Mouse (Mus musculus): ENCODE data around the gene Acvr1c.

Acvr1c gene

DNA sequence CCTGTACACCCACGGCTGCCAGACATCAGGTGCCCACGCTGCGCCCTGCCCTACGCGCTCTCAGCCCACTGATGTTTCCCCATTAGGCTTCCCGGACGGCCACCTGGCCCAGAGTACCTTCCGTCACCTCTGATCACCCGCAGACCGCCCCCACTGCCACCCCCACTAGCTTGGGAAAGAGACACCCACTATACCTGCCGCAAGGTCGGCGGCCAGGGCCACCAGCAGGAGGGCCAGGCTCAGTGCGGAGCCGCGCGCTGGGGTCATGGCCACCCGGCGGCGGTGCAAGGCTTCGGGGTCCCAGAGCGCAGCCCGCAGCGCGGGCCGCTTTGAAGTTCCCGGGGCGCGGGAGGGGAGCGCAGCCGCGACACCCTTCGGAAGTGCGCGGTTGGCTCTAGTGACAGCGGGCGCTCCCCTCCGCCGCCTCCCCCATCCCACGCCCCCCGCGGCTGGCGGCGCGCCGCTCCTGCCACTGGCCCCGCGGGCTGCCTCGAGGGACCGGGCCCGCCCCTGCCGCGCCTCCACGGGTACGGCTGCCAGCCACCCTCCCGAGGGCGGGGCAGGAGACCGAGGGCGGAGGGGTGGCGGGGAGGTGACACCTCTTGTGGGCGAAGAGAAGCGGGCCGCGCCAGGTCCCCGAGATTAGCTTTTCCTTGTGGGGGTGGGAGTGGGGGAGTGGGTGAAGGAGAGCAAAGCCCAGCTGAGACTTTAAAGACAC is at the start of gene Acvr1c:
TSS of gene Acvr1c (minus strand) at position 482 of the 718 bp plus-strand sequence.
- peak; percentile 57 for DNase-seq

DNA sequence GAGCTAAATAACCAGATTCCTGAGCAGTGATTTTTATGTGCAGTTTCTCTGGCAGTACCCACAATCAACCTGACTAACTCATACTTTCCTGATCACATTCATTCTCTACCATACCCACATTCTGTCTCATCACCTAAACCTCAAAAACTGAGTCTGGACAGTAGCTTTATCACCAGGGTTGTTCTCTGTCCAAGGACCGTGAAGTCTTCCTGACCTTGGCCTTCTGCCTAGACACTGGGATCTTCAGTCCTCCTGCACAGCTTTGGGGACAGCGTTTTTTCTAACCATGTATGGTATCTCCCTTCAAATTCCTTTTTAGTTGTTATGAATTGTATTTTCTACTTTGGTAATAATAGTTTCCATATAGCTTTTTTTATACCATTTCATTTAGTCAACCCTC is 45.8 kb upstream of the Acvr1c start:
- no peak for DNase-seq

DNA sequence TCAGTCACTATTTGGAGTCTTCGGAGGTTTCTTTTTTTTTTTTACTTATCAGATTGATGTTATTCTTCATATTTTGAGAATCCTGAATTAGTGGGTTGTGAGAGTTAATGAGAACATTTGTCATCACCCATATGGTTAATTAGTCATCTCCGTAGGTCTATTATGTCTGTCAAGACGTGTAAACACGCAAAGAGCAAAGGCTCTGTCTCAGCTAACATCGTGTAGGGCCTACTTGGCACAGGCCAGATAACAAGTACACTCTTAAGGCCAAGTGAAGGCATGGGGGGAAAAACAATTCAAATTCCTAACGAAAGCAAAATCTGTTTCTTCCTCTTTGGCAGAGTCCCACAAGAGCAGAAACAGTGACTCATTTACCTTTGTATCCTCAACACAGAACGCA is 30.9 kb upstream of the Acvr1c start:
- no peak for DNase-seq

DNA sequence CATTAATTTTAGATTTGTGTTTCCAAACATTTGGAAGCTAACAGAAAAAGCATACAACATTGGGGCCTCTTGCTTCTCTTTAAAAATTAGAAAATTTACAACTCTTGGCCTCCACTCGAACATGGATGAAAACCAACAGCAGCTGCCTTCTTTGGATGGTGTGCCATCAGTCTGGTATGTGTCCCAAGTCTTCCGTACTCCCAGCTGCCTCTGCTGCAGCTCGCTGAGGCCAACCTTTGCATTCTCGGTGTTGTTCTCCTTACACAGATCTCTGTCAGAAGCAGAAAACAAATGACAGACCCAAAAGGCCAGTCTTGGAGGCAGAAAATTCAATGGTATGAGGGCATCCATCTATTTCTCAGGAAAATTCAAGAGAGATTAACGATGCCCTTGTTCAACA is 22.3 kb upstream of the Acvr1c start:
- DNase-seq, result no peak

DNA sequence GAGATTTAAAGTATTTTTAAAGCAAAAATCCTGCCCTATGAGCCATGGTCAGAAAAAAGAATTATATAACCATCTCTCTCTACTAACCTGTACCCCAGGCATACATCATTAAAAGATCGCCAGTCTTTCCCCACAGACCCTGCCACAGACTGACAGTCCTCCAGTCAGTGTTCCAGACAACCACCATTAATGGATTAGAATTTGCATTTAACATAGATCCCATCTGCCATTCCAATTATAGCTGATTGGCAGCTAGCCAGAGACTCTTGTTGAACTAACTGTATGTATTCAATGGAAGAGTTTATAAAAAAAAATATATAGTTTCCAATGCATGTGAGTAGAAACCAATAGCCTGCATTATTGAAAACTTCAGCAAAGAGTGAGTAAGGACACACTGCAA is 21.8 kb upstream of the Acvr1c start:
- no peak for DNase-seq

DNA sequence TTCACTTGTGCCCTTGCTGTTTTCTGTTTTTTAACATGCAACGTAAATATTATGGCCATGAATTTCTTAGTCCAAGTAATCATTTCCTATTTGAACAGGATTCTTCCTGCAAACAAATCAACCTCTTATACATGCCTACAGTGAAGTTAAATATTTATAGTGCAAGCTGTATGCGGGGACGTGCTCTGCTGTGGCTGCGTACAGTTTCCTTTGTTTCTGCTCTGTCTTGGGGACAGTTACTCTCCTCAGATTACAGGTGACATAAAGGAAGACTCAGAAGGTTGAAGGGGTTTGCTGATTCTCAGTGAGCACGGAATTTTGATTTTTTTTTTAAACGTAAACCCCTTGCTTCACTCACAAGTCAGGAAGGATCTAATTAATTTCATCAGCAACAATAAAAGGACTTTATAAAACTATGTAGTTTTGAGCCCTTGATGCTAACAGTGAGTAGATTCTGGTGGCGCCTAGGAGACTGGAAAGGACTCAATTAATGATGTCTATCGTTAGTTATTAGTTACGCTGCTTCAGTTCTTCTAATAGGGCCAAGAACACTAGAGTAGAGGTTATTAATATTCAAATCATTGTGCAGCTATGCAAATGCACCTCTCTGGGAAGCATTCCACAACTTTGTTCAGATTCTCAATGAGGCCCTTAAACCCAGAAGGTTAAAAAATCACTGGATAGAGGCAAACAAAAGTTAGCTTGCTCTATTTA is 19.9 kb upstream of the Acvr1c start:
- DNase-seq, result no peak

DNA sequence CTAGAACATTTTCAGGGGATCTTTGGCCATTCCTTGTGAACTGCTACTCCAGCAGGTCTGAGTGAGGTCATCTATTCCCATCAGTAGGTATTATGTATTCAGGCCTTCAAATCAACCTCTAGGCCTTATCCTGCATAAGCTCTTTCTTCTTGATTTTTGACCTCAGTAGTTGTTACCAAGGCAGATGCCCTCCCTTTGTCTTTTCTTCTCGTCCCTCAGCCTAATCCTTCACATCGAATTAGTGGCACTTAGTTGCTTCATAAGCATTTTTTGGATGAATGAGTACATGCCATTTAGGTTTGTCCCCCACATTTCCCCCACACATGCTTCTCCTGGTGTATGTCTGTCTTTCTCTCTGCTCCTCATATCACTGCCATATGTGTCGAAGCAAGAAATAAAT is 8.5 kb upstream of the Acvr1c start:
- DNase-seq, result no peak

DNA sequence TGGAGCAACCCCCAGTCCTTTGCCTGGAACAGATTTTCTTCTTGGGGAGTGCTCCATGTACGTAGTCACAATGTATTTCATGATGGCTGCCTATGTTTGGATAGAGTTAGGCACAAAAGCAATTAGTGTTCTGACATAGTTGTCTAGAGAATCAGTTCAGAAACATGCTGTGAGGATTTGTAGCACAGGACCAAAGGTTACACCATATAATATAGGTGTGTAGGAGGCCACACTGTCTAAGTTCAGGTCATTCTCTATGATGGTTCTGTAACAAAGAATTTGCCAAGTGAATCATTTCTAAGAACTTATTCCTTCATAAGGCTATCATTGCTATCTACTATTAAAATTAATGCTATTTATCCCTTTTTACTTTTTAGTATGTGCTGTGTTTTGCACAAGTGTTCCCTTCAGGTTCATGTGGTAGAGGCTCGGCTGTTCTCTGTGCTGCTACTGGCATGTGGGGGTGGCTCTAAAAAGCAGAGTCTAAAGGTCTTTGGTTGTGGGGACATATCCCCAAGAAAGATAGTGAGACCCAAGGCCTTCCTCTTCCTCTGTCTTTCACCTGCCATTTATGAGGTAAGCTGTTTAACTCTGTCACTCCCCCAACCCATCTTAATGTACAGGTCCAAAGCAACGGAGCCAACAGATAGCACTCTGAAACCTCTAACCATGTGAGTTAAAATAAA is 3.8 kb upstream of the Acvr1c start:
- no peak for DNase-seq

DNA sequence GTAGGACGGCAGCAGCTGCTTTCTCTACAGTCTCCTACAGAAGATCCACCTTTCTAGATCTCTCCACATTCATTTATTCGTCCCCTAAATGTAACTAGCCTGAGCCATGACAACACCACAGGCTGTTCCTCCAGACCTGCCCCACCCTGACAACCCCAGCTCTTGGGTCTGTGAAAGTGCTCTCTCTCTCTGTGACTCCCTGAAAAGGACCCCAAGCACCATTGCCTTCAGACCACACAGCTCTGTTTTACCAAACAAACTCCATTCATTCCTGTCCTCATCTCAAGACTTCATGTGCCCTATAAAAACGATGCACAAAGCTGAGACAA is 401 bp upstream of the Acvr1c start:
- DNase-seq, result no peak

DNA sequence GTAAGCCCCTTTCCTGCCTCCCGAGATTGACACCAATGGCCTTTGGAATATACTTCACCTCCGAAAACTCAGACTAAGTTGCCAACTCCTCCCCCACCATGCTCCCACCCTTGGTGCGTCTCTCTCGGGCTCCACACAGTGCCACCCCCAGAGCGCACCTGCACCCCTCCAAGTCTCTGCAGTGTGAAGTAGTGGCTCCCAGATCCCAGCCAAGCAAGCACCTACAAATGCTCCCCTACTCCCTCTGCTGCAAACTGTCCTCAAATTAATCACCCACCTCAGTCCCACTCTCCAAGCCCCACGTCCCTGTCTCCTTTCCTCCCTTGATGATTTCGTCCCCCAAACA is 654 bp downstream of the Acvr1c start:
- peak; percentile 14 for DNase-seq

DNA sequence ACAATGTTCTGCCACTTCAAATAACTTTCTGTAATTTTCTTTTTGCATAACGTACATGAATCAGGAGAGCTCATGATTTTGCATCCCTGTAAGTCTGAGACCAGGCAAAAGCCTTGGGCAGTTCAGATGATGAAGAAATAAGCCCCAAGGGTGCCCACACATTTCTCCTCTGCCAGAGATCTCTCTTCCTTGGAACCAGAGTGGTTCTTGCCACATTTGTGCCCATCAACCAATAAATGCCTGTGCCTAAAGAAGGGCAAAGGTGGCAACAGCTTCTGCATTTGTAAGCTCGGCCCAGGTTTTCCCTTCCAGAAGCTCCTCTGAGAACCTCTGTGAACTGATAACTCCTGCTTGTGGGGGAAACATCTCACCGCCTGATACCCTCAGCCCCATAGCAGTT is 3.3 kb downstream of the Acvr1c start:
- DNase-seq, result no peak

DNA sequence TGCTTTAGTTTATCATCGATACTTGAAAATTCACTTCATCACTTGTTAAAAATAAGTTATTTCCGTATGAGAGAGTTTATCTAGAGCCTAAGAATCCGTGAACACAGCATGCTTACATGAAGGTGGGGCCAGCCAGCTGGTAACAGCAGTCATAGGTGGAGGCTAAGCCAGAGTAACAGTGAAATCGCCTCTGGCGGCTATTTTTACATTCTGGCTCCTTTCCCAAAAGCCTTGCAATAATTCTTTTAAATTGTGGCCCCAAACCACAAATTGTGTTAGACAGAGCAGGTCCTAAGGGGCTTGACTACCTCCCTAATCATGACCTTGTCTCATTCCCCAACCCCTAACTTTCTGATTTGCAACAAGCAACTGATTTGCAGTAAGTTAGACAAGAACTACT is 4.8 kb downstream of the Acvr1c start:
- no peak for DNase-seq

DNA sequence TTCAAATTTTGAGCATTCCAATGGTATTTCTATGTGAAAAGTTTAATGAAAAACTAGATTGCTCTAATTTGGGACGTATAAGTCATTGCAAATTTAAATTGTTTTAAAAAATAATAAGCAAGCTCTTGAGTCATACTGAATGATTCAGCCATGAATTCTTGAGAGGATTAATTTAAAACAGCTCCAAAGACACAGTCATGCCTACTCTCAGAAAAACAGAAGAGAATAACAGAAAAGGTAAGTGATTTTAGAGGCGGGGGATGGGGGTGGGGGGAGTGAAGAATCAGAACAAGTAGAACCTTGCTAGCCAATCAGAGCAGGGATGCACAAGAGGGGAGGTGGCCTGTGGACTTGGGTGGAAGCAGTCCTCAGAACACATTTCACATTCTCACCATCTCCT is 7.0 kb downstream of the Acvr1c start:
- no peak for DNase-seq

DNA sequence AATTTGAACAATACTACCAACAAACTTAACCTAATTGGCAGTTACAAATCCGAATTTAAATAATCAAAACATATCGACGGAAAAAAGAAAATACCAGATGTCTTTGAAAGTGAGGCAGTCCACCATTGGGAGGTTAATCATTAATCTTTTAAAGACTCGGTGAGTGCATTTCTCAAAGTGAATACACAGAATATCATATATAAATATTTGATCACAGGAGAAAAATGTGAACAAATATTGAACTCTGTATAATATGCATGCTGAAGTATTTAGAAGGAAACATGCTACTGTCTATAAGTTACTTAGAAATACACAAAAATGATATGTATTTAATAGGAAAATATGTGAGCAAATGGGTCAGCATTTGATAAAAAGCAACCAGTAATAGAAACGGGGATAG is 21.0 kb downstream of the Acvr1c start:
- no peak for DNase-seq

DNA sequence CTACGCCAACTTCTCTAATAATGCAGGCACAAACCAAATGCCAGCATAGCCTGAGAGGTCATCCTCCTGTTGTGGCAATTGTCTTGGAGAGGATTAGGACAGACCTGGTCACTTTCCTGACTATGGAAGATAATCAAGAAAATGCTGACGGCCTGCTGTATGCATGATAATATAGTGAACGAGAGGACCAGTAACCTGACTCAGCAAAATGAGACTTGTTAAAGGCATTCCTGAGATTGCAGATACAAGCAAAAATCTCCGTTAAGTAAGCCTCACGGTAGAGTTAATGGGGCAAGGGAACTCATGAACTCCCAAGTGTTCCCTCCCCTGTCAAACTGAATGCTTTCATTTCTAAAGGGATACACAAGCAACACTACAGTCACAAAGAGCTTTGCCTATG is 28.1 kb downstream of the Acvr1c start:
- no peak for DNase-seq

DNA sequence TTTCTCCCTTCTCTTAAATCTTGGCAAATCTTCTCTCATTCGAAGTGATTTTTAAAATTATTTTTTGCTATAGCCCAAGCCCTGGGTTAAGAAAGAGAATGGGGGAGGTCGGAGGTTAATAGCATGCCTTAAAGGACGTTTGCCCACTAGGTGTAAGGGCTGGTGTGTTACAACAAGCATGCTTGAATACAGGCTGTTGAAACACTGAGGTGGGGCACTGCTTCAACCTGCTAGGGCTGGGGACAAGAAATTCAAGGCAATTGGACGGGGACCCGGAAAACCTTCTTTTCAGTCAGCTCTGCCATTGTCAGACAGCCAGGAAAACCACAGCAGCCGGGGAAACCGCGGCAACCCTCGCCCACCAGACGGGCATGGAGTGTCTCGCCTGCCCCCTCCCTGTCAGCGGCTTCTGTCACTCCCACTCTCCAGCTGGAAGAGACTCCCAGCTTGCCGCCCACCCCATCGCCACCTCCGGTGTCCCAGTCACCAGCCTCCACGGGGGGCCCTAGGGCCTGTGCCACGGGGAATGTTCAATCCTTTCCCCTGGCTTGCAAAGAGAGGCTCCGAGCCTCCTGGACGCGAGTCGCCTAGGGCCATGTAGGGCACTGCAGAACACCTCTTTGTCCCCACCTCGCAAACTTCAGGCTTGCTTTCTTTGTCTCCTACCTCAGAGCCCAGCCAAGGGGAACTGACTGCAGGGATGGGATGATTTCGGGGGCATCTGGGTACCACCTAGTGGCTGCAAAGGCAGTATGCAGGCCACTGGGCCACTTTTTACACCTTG is 33.4 kb downstream of the Acvr1c start:
- peak; percentile 51 for DNase-seq

DNA sequence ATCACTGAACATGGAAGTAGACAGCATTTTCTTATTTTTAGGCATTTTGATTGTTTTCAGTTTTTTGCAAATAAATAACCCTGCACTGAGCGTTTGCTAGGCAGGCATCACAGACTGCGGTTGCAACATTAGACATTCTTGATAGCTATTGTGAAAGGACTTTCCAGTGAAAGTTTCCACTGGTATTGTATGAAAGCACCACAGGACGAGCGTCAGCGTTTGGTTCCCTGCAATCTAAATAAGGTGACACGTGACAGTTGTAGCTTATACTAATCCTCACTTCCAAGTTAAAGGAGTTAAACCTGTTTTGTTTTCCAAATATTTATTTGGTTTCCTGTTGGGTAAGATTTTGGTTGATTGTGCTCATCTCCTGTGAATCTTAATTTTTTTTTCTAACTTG is 34.4 kb downstream of the Acvr1c start:
- no peak for DNase-seq

DNA sequence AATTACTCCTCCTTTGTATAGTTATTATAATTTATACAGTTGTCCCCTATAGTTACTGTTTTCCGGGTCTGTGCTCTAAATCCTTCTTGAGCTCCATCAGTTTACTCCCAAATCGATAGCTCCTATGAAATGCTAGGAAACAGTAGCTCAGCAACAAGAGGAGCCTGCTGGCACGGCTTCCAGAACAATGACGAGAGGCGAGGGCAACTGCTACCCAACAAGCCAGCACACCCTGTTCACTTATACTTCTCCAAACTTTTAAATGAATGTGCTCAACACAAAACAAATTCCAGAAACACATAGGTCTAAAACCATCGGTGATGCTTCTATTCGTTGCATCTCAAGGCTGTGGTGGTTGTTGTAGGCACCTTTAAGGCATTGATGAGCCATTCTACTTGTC is 41.5 kb downstream of the Acvr1c start:
- no peak for DNase-seq

DNA sequence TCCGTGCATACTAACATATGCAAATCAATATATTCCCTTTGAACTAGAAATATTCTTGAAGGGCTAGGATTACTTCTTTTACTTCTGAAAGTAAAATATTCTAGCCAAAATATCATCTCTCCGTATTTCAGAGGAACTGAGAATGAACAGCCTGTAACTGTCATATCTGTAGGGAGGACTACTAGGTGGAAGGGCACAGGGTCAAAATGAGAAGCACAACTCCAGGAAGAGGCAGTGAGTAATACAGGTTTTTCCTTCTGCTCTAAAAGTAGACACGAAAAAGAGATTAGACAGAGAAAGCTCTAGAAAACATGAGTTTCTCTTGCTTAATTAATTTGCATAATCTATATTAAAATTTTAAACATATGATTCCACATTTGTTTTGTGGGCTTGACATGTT is 48.0 kb downstream of the Acvr1c start:
- DNase-seq, result no peak

DNA sequence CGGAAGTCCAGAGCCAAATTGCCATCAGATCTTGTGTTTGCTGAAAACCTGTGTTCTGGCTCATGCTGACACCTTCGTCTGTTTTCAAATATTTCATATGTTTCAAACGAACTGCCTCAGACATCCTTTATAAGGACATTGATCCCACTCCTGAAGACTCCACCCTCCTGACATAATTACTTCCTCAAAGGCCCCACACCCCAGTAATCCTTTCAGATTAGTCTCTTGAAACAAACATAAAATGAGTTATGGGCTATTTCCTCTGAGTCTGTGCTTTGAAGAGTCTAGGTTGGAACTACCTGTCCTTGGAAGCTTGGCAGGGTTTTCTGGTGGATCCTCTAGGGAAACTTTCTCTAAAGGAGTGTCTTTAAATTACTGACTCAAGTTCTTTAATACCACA is 53.2 kb downstream of the Acvr1c start:
- DNase-seq, result no peak

DNA sequence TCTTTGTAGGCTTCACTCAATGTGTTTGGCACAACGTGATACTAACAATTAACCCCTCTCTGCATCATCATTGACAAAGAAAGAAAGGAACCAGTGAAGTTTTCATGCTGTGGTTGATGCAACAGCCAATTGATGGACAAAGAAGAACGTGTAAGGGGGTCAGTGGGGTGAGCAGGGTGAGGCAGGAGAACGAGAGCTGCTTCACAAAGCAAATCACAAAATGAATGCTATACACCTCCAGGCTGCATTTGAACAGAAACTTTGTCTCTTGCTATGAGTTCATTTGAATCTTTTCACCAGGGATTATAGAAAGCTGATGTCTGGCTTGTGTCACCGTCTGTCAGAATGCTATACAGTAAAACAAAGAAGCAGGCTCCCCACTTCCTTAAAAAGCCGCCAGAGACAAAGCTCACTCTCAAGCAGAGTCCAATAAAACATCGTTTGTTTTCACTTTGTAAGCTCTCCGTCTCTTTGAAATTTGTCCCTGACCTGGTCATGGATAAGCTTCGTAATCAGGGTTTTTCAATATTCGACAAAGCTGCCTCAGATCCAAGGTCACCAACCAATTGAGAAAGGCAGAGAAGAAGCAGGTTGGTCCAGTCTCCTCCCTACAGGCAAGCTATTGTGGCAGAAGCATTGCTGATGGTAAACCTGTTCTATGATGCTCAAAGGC is 67.8 kb downstream of the Acvr1c start:
- no peak for DNase-seq

DNA sequence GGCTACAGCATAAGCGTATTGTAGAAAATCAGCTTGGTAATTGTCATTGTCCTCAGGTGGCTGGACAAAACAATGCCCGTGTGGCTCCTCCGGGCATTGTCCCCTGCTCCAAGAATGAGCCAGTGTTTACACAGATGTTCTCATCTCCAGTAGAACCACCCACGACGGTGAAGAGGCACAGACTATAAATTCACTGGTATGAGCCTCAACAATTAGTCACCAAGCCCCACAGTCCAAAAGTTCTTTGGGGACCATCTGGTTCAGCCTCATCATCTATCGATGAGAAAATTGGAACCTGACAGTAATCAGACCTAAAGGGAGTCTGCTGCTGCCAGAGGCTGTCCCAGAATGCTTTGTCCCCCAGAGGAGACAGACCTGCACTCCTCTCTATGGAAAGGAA is 68.4 kb downstream of the Acvr1c start:
- no peak for DNase-seq

DNA sequence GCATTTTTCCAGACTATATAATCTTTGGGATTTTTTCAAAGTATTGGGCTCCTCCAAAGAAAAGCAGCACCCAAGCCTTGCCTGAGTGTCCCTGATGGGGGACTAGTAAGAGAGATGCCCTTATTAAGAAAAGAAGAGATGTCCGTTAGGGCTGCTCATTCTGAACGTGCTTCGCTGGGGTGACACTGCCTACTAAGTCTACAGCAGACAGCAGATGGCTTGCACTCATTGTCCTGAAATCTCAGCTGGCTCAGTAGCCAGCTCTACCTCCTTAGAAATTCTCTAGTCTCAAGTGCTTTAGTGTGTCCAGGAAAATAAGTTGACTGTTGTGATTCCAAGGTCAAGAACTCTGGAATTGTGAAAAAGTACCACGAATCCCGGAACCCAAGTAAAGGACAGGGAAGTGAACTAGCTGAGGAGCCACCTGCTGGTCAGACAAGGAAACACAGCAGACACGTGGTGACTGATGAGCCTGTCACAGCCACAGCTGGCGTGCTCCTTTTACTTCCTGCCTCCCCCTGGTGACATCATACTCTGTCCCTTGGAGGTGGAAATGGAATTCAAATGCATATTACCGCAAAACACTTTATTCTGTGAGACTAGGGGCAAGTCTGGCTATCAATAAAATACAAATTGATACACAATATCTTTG is 75.3 kb downstream of the Acvr1c start:
- DNase-seq, result peak; percentile 73
